Mouse (Mus musculus) brown adipose tissue, adult 24 weeks (tissue): ENCODE data around the gene Dnpep. TPM values are rescaled to one million over a fixed set of nuclear protein-coding genes. Genes with fewer than 3 reads are reported as not detected.

Source experiments
- H3K27ac ChIP-seq: fragments of 200-500 bp; replicated peaks from 2 replicates; pipeline ENCODE4 v1.5.1; 2012; ENCODE audit warnings: low read depth, mild to moderate bottlenecking, low read length
- H3K4me1 ChIP-seq: fragments of 200-500 bp; 2 replicates; pipeline ENCODE4 v1.6.1; 2012; ENCODE audit warnings: low read length, mixed read lengths; ENCODE audit not compliant: control insufficient read depth, insufficient read depth, insufficient read length
- H3K4me3 ChIP-seq: fragments of 200-500 bp; 2 replicates; pipeline ENCODE4 v1.5.1; 2012; ENCODE audit warnings: low read depth, mild to moderate bottlenecking, low read length, moderate library complexity; ENCODE audit not compliant: insufficient read depth
- polyA plus RNA-seq: library from polyadenylated mRNA; stranded (reverse); fragments of >200 nt; gene quantifications from 2 replicates; pipeline ENCODE4 v1.2.4, GENCODE M21; 2012; ENCODE audit not compliant: missing spikeins, insufficient read depth, insufficient read length

Gene Dnpep
- polyA plus RNA-seq, 1 experiment = 86.4 TPM

GRCm38 (mm10) chr1:75342874-75343416, 25.2 kb upstream of the Dnpep start:
- Histone ChIP-seq H3K27ac (no peak overlapping the region), H3K4me1 (no peaks in the 10 kb centered on the region), H3K4me3 (no peak overlapping the region)

- Histone ChIP-seq H3K4me3 (no peak overlapping the region), H3K27ac (no peak overlapping the region), H3K4me1 (no peaks in the 10 kb centered on the region)
These were observed 22.7 kb upstream of the Dnpep start for GRCm38 (mm10) chr1:75340519-75340918.

GRCm38 (mm10) chr1:75339337-75339736, 21.5 kb upstream of the Dnpep start:
- no peaks in the 10 kb centered on the region for H3K4me1 ChIP-seq
- no peak overlapping the region for H3K4me3 ChIP-seq
- no peak overlapping the region for H3K27ac ChIP-seq

DNA sequence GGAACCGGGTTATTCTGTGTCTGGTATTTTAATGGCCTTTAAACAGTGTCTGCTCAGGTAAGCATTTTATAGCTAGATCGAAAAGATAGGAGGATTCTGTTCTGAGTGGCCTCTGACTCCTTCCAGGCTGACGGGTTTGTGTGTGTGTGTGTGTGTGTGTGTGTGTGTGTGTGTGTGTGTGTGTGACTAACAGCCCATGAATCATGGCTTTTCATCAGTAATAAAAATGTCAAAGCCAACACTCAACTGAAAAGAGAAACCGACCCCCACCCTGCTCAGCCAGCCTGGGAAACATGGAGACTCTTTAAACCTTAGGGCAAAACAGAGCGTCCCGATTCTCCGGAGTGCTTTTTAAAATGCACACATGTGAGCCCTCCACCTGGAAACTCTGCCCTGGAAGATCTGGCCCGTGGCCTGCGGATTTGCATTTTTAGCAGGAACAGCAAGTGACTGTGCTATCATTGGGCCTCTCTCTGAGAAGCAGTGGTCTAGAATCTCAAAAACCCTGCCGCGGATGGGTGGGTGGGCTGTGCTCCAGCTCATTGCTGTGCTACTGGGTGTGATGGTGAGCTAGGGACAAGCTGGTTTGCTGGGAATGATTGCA, 20.4 kb upstream of the Dnpep start:
- no peaks in the 10 kb centered on the region for H3K4me1 ChIP-seq
- H3K4me3 ChIP-seq = no peak overlapping the region
- no peak overlapping the region for H3K27ac ChIP-seq

GRCm38 (mm10) chr1:75337097-75337496, 19.3 kb upstream of the Dnpep start:
- no peak overlapping the region for H3K4me3 ChIP-seq
- H3K4me1 ChIP-seq = no peaks in the 10 kb centered on the region
- H3K27ac ChIP-seq = no peak overlapping the region

- H3K27ac ChIP-seq = no peak overlapping the region
- H3K4me1 ChIP-seq = no peaks in the 10 kb centered on the region
- no peak overlapping the region for H3K4me3 ChIP-seq
These were observed 18.7 kb upstream of the Dnpep start for GRCm38 (mm10) chr1:75336461-75336860.

- H3K4me1 ChIP-seq = no peaks in the 10 kb centered on the region
- H3K4me3 ChIP-seq = no peak overlapping the region
- no peak overlapping the region for H3K27ac ChIP-seq
These were observed 13.5 kb upstream of the Dnpep start for GRCm38 (mm10) chr1:75331271-75331670.

- H3K4me1 ChIP-seq = no peaks in the 10 kb centered on the region
- no peak overlapping the region for H3K4me3 ChIP-seq
- no peak overlapping the region for H3K27ac ChIP-seq
These were observed 9.7 kb upstream of the Dnpep start for GRCm38 (mm10) chr1:75327461-75327860.

DNA sequence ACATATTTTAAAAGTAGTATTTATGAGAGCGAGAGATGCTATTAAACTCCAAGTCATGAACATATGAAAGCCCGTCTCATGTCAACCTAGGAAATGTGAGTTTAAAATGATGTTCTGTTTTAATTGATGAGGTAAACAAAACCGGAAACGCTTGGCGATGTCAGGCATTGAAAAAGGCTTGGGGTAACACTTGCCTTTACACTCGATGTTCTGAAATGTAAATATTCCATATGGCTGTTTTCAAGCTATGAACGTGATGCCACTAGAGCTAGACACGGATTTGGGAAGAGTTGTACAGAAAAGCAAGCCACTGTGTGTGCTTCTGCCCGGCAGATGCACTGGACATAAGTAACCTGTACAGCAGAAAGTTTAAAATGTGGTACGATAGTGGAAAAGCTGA, 1.4 kb upstream of the Dnpep start:
- Histone ChIP-seq H3K4me1 (no peaks in the 10 kb centered on the region), H3K4me3 (no peak overlapping the region), H3K27ac (no peak overlapping the region)

- Histone ChIP-seq H3K4me3 (no peak overlapping the region), H3K27ac (no peak overlapping the region), H3K4me1 (no peaks in the 10 kb centered on the region)
These were observed 946 bp upstream of the Dnpep start for GRCm38 (mm10) chr1:75318736-75319135.

DNA sequence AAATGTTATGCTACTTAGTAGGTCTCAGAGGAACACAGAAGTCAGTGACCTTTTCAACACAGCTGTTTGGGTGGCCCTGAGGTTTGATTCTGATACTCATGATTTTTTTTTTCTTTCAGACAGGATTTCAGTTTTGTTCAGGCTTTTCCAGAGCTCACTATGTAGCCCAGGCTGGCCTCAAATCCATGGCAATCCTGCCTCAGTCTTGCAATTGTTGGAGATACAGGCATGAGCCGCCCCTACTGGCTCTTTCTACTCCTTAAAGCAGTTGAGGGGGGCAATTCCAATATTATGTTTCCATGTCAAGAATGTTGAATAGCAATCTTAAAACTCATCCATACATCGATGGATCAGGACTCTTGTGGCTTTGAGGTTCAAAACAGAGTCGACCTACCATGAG, 511 bp upstream of the Dnpep start:
- Histone ChIP-seq H3K27ac (no peak overlapping the region), H3K4me1 (no peaks in the 10 kb centered on the region), H3K4me3 (no peak overlapping the region)

DNA sequence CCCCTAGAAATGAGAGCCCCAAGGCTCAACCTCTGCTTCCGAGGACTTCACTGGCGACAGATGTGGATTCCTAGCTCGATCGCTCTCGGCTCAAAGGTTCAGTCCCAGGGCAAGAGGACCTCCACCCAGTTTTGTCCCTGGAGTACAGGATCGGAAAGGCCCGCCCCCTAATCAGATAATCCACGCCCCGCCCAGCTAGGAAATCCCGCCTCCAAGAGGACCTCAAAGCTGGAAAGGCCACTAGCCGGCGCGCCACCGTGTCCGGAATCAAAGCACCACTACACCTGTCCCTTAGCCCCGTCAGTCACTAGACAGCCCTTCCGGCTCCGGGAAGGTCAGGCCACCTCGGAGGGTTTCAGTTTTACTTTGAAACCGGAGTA, 939 bp downstream of the Dnpep start:
- H3K4me3 ChIP-seq = peak overlapping the region; percentile 77
- H3K4me1 ChIP-seq = no peaks in the 10 kb centered on the region
- H3K27ac ChIP-seq = peak overlapping the region; percentile 87

DNA sequence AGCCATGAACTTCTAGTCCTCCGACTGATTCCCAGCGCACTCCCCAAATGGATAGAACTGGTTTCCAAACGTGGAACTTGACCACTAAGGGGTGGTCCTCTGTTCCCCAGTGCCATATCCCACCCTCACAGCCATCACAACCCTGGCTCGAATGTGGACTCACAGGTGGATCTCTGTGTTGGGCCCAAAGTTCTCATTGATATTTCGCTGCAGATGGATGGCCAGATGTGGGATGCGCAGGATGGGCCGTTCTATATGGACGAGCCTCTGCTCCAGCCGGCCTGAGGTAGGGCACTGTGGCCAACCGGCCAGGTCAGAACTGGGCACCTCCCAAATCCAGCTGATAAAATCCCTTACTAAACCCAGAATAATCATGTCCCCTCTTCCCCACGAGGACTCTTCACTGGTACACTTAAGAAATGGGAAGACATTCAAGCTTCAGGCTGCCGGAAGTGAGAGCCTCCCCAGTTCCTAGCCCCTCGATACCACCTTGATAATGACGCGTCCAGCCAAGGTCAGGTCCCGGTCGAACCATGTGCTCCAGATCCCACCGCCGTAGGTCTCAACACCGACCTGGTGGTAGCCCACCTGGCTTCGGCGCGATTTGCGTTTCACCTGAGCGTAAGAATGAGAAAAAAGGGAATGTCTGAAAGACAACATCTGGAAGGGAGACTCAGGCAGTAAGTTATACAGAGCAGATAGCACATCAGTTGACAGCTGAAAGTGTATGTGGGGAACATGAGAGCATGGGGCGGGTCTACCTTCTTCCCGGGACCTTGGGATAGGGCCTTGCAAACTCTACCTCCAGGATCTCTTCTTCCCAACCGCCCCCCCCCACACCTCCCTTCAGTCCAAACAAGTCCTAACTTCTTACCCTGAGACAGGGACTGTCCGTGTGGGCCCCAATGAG, 2.1 kb downstream of the Dnpep start:
- Histone ChIP-seq H3K4me3 (peak overlapping the region; percentile 77), H3K27ac (no peak overlapping the region), H3K4me1 (no peaks in the 10 kb centered on the region)

GRCm38 (mm10) chr1:75315011-75315410, 2.8 kb downstream of the Dnpep start:
- Histone ChIP-seq H3K4me3 (no peak overlapping the region), H3K4me1 (no peaks in the 10 kb centered on the region)

GRCm38 (mm10) chr1:75311694-75312093, 6.1 kb downstream of the Dnpep start:
- H3K4me1 ChIP-seq = no peaks in the 10 kb centered on the region
- H3K4me3 ChIP-seq = no peak overlapping the region
- no peak overlapping the region for H3K27ac ChIP-seq

More at GRCm38 (mm10) chr1:75315011-75315410, 2.8 kb downstream of the Dnpep start:
- H3K27ac ChIP-seq = no peak overlapping the region

- Histone ChIP-seq H3K4me1 (no peaks in the 10 kb centered on the region), H3K4me3 (no peak overlapping the region), H3K27ac (no peak overlapping the region)
These were observed 13.1 kb downstream of the Dnpep start for GRCm38 (mm10) chr1:75304662-75305061.
